Mouse (Mus musculus) hindbrain, embryonic 16.5 days (tissue): ENCODE data around the gene Elmo2. TPM values are rescaled to one million over a fixed set of nuclear protein-coding genes. Genes with fewer than 3 reads are reported as not detected.

ENCODE experiments used
- ATAC-seq: fragments of 200-750 bp; cut with Nextera tagmentation; 2 replicates; pipeline ENCODE4 v1.8.0; 2017; ENCODE audit warnings: moderate TSS enrichment, moderate library complexity
- H3K27ac ChIP-seq: fragments of 300-500 bp; sonication (generic); 2 replicates; pipeline ENCODE4 v1.5.1; 2014; ENCODE audit warnings: low read depth, mild to moderate bottlenecking, control low read depth, low read length, moderate library complexity
- H3K27me3 ChIP-seq: fragments of 300-500 bp; sonication (generic); replicated peaks from 2 replicates; pipeline ENCODE4 v1.6.1; 2014; ENCODE audit warnings: low read length; ENCODE audit not compliant: control insufficient read depth, insufficient read depth
- H3K36me3 ChIP-seq: fragments of 300-500 bp; sonication (generic); 2 replicates; pipeline ENCODE4 v1.6.1; 2014; ENCODE audit warnings: mild to moderate bottlenecking, low read length, moderate library complexity, mixed read lengths; ENCODE audit not compliant: control insufficient read depth, insufficient read depth
- H3K4me1 ChIP-seq: fragments of 300-500 bp; sonication (generic); 2 replicates; pipeline ENCODE4 v1.6.1; 2014; ENCODE audit warnings: low read depth, low read length; ENCODE audit not compliant: control insufficient read depth, insufficient read depth
- H3K4me2 ChIP-seq: fragments of 300-500 bp; sonication (generic); 2 replicates; pipeline ENCODE4 v1.6.1; 2014; ENCODE audit warnings: mild to moderate bottlenecking, low read length, control low read depth, moderate library complexity
- H3K4me3 ChIP-seq: fragments of 300-500 bp; sonication (generic); 2 replicates; pipeline ENCODE4 v1.5.1; 2014; ENCODE audit warnings: mild to moderate bottlenecking, low read length, control low read depth, moderate library complexity
- H3K9ac ChIP-seq: fragments of 300-500 bp; sonication (generic); 2 replicates; pipeline ENCODE4 v1.6.1; 2014; ENCODE audit warnings: low read depth, mild to moderate bottlenecking, control low read depth, low read length, moderate library complexity
- H3K9me3 ChIP-seq: fragments of 300-500 bp; sonication (generic); 2 replicates; pipeline ENCODE4 v1.6.1; 2014; ENCODE audit warnings: mild to moderate bottlenecking, low read length, moderate library complexity; ENCODE audit not compliant: control insufficient read depth
- whole genome bisulfite sequencing: fragments of 180-500 bp; shearing (Covaris S2); extraction: QIAGEN DNeasy Blood & Tissue Kit; methylation state at CpG from one replicate; pipeline ENCODE4 v1.1.7; 2014; 5-methylcytosine and 5-hydroxymethylcytosine counted together
- polyA plus RNA-seq: library from polyadenylated mRNA; unstranded; fragments of >200 nt; fragmentation: Nextera tagmentation; extraction: Ambion mirVana; gene quantifications from 2 replicates; pipeline ENCODE4 v1.2.1, GENCODE M21; 2015

The Elmo2 gene
- polyA plus RNA-seq, 1 experiment from 2014 or later = 96.2 TPM

DNA sequence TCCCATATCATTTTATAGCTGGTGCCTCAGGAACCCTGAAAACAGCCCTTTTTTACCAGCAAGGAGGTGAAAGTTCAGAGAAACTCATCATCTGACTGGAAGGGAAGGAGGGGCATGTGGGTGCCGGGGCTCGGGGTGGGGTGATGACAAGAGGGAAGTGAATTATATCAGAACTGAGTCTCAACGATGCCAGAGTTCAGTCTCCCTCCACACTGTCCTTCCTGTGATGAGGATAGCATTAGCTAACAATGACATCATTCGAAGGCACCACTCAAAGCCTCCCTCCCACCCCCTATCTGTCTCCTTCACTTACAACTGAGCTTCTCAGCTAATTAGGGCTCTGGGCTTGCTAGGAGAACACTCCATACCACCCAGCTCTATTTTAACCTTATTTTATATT lies 6.8 kb downstream of the Elmo2 start:
- Histone ChIP-seq H3K4me1 (peaks cover 63% of the 10 kb centered on the region), H3K4me3 (no peak overlapping the region), H3K9ac (no peak overlapping the region), H3K27me3 (no peaks in the 10 kb centered on the region), H3K9me3 (no peaks in the 10 kb centered on the region), H3K4me2 (no peak overlapping the region), H3K27ac (no peak overlapping the region), H3K36me3 (peaks cover 8% of the 10 kb centered on the region)
- no peak for ATAC-seq
- 80% methylated on average over 4 of the region's 4 CpGs for WGBS

DNA sequence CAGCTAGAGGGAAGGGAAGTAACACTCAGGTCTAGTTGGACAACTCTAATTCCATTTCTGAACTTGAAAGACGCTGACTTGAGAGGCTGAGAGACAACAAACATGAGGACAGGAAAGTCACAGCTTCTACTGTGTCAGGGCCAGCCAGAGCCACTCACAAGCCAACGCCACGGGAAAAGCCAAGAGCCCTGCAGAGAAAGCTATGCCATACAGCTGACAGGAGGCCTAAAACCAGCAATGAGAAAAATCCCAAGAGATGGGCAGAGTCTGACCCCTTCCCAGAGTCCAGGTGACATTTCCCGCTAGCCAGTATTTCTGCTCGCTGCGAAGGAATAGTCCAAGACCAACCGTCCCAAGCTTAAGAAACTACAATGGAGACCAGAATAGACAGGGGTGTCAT lies 7.3 kb downstream of the Elmo2 start:
- Histone ChIP-seq H3K27ac (no peak overlapping the region), H3K27me3 (no peaks in the 10 kb centered on the region), H3K9me3 (no peaks in the 10 kb centered on the region), H3K9ac (no peak overlapping the region), H3K4me3 (no peak overlapping the region), H3K36me3 (peaks cover 13% of the 10 kb centered on the region), H3K4me1 (peaks cover 57% of the 10 kb centered on the region), H3K4me2 (no peak overlapping the region)
- no peak for ATAC-seq
- WGBS = 71% methylated on average over 7 of the region's 7 CpGs

DNA sequence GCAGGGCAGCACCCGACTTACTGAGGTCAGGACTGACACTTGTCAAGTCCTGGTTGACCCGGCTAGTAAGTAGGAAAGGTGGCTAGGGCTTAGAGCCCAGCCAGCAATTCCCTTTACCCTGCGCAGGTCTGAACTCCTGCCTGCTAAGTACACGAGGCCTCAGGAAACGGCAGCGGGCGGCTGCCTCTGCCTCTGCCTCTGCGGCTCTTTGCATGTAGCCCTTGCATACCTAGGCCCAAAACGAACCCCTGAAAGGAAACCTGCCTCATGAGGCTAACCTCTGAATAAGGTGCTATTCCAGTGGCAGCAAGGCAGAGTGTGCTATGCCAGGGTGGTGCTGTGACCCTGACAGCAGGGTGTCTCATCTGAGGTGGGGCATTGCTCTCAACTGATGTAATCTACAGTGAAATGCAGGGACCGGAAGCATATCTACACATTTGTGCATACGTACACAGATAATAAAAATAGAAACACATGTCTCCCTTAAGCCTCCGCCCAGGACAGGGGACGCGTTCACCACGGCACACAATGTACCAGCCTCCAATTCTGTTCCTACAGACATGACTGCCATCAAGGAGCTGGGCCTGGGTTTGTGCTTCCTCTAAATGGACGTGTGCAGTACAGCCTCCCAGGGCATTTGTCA lies 8.5 kb downstream of the Elmo2 start:
- Histone ChIP-seq H3K4me2 (no peak overlapping the region; the same call in 1 of the 2 replicates), H3K27ac (peak overlapping the region; percentile 85), H3K9ac (peak overlapping the region; percentile 50), H3K36me3 (peaks cover 23% of the 10 kb centered on the region), H3K4me3 (no peak overlapping the region), H3K27me3 (no peaks in the 10 kb centered on the region), H3K4me1 (peaks cover 52% of the 10 kb centered on the region), H3K9me3 (no peaks in the 10 kb centered on the region)
- WGBS = 46% methylated on average over 16 of the region's 16 CpGs
- ATAC-seq = no peak

DNA sequence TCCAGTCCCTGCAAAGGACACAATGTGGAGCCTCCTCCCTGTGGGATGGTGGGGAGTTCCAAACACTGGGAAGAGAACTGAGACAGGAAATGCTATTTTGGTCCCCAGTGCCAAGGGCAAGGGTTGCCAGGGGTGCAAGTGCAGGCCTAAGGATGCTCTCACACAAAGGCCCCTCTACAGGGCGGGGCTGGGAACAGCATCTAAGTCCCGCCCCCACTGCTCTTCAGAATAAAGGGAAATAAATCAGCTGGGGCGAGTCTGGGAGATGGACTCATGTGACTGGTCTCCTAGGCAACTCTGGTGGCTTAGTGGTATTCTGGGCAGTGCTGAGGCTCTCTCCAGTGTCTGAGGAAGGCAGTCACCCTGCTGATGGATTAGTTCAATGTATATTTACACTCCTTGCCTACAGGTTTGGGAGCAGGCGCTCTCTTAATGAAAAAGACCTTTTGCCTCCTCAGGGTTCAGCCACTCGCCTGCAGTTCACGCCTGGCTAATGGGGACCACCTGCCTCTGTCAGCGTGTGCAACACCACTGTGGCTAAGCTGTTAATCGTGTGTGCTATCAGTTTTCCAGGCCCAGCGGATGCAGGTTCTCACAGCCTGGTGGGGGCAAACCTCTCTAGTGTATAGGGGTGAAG lies 9.3 kb downstream of the Elmo2 start:
- 6% methylated on average over 9 of the region's 9 CpGs for whole genome bisulfite sequencing
- peak overlapping the region; percentile 85 for H3K27ac ChIP-seq
- peak; percentile 88 for ATAC-seq
- peak overlapping the region; percentile 50 for H3K9ac ChIP-seq
- no peak overlapping the region for H3K4me3 ChIP-seq
- H3K27me3 ChIP-seq = no peaks in the 10 kb centered on the region
- H3K9me3 ChIP-seq = no peaks in the 10 kb centered on the region
- peak overlapping the region; percentile 30 for H3K4me2 ChIP-seq
- peaks cover 24% of the 10 kb centered on the region for H3K36me3 ChIP-seq
- H3K4me1 ChIP-seq = peaks cover 50% of the 10 kb centered on the region

DNA sequence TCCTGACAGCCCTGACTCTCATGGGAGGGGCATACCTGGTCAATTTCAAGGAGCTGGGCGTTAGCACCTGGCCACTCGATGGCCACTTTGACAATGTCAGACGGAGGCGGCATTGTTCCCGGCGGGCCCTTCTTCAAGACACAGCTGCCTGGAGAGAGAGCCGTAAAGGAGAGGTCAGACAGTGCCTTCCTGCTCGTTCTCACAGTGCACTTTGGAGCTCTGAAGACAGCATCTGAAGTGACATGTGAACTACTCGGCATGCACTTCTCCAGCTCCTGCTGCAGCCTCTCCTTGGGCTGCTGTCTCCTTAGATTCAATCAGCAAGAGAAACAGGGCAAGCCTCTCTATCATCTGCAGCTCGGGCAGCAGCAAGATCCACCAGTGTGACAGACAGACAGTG lies 10.1 kb downstream of the Elmo2 start:
- Histone ChIP-seq H3K4me1 (peaks cover 49% of the 10 kb centered on the region), H3K36me3 (peaks cover 26% of the 10 kb centered on the region), H3K27ac (peak overlapping the region; percentile 85), H3K4me2 (peak overlapping the region; percentile 30; the same call in 1 of the 2 replicates), H3K4me3 (no peak overlapping the region), H3K9me3 (no peaks in the 10 kb centered on the region), H3K27me3 (no peaks in the 10 kb centered on the region), H3K9ac (peak overlapping the region; percentile 50)
- 24% methylated on average over 10 of the region's 10 CpGs for WGBS
- ATAC-seq = no peak

DNA sequence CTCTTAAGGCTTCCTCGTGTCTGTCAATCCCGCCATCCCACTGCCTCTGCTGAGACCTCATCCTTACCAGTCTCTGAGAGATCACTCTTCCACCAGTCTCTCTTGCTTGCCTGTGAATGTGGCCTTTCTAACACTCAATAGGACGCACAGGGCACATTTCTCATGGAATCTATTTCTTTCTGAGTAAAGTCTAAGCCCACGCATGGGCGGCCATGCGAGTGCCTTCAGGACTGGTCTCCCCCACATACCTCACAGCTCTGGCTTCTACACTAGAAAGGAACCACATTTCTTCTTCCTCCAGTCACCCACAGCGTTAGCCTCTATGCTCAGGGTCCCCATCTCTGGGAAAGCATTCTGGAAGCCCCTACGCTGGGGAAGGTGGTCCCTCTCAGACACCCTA lies 12.1 kb downstream of the Elmo2 start:
- Histone ChIP-seq H3K4me3 (no peak overlapping the region), H3K9me3 (no peaks in the 10 kb centered on the region), H3K36me3 (peaks cover 31% of the 10 kb centered on the region), H3K27me3 (no peaks in the 10 kb centered on the region), H3K9ac (no peak overlapping the region), H3K27ac (no peak overlapping the region), H3K4me2 (no peak overlapping the region), H3K4me1 (peaks cover 58% of the 10 kb centered on the region)
- WGBS = 86% methylated on average over 8 of the region's 8 CpGs
- ATAC-seq = no peak

DNA sequence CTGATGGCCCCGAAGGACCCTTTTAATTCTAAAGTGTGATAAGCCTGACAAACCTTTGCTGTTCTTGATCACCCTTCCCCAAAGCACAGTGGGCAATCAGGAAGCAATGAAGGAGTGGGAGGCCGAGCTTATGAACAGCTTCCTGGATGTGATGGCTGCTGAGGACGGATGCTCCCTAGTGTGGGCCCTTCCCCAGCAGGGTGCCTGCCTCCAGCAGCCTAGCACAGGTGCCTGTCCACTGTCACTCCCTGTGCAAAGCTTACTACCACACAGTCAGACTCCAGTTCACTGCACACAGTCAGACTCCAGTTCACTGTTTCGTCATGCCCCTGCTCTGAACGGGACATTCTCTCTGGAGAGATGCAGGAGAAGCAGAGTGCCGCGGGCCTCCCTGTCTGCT lies 13.9 kb downstream of the Elmo2 start:
- H3K4me1 ChIP-seq = peaks cover 40% of the 10 kb centered on the region
- 76% methylated on average over 7 of the region's 7 CpGs for WGBS

DNA sequence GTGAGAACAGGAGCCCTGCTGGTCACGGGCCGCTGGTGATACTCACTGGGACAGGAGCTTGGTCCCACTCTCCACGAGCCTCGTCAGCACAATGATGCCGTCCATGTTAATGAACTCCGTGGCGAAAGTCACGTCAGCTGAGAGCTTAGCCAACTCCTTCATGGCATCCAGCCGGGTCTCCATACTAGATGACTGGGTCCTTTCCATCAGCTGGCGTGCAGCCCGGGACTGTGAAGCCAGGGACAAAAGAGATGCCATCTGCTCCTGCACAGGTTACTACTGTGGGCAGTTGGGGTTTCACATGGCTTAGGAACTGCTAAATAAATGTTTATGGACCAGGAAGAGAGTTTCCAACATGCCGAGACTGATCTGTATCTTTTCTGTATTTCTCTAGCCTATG lies 14.7 kb downstream of the Elmo2 start:
- H3K4me1 ChIP-seq = peaks cover 32% of the 10 kb centered on the region
- ATAC-seq = peak; percentile 58; the same call in 1 of the 2 replicates
- 38% methylated on average over 12 of the region's 12 CpGs for WGBS
- H3K9ac ChIP-seq = no peak overlapping the region
- H3K4me2 ChIP-seq = no peak overlapping the region
- no peaks in the 10 kb centered on the region for H3K9me3 ChIP-seq
- H3K36me3 ChIP-seq = peaks cover 34% of the 10 kb centered on the region
- H3K27ac ChIP-seq = peak overlapping the region; percentile 60; the same call in 1 of the 2 replicates
- H3K27me3 ChIP-seq = no peaks in the 10 kb centered on the region
- no peak overlapping the region for H3K4me3 ChIP-seq

More for the DNA sequence above, 13.9 kb downstream of the Elmo2 start:
- H3K9ac ChIP-seq = no peak overlapping the region
- H3K27ac ChIP-seq = peak overlapping the region; percentile 30; the same call in 1 of the 2 replicates
- no peak for ATAC-seq
- H3K4me3 ChIP-seq = no peak overlapping the region
- H3K4me2 ChIP-seq = no peak overlapping the region
- H3K36me3 ChIP-seq = peaks cover 34% of the 10 kb centered on the region
- no peaks in the 10 kb centered on the region for H3K27me3 ChIP-seq
- H3K9me3 ChIP-seq = no peaks in the 10 kb centered on the region

DNA sequence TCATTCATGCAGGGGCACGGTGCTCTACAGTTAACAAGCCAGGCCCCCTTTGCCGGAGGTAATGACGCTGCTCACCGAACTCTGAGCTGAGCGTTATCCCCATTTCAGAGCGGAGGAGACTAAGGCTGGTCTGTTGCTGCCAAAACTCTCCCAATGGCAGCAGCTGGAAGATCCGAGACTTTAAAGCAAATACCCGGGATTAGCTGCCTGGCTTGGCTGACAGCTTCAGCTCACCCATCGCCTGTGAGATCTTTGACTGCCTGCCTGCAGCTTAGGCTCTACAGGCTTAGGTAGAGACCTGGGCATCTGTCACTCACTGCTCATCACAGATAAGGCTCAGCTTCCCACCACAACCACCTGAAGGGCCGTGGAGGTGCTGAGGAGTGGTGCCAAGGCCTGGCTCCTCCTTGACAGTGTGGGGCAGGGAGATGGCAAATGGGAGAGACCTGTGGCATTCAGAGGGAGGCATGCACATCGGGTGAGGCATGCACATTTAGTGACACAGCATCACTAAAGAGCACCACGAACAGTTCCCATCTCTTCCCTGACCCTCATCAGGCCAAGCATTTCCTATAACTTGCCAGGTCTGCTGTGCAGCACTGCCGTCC lies 15.4 kb downstream of the Elmo2 start:
- Histone ChIP-seq H3K4me1 (peaks cover 25% of the 10 kb centered on the region), H3K36me3 (peaks cover 34% of the 10 kb centered on the region), H3K4me2 (no peak overlapping the region), H3K27me3 (no peaks in the 10 kb centered on the region), H3K27ac (peak overlapping the region; percentile 60), H3K4me3 (no peak overlapping the region), H3K9me3 (no peaks in the 10 kb centered on the region), H3K9ac (peak overlapping the region; percentile 2)
- peak; percentile 18; the same call in 1 of the 2 replicates for ATAC-seq
- 40% methylated on average over 13 of the region's 13 CpGs for WGBS
